Mouse (Mus musculus): ENCODE measurements at regions not wholly inside any gene's neighbourhood (a gene's known extent, or its start where the extent isn't known, plus 50 kb on each side); places are given as distances from the start of the nearest gene placed in this dataset. TPM values are rescaled to one million over a fixed set of nuclear protein-coding genes. Genes with fewer than 3 reads are reported as not detected.

DNA sequence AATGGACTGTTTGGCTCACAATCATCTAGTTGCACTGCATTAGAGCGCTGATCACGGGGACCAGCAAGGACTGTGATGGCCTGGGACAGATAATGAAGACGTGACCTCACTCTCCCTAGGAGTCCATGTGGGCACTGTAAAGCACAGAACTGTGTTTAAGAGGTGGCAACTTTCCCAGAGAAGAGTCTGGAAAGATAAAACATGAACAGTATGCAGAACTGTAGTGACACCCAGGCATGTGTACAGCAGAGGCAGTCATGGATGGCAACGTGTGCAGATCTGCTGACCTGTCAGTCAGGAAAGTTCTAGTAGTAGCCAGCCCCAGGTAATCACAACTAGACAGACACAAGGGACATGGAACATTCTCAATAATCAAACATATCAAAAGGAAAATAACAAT lies 63.8 kb upstream of the Peli1 start:
- no peaks in the 10 kb centered on the region for H3K36me3 ChIP-seq
- H3K9me3 ChIP-seq (replicated peaks): no peaks in the 10 kb centered on the region
- no peaks in the 10 kb centered on the region for H3K4me1 ChIP-seq
- no peak overlapping the region for H3K4me2 ChIP-seq
- ATAC-seq (replicated peaks; ENCODE audit: low FRiP score): no peak
- no peak overlapping the region for H3K27ac ChIP-seq
- H3K9ac ChIP-seq: no peak overlapping the region
- H3K27me3 ChIP-seq: no peaks in the 10 kb centered on the region
- no peak overlapping the region for H3K4me3 ChIP-seq (replicated peaks)
- 87% methylated on average over 4 of the region's 4 CpGs for WGBS

GRCm38 (mm10) chr11:21030362-21030761 lies 60.7 kb upstream of the Peli1 start:
- no peak overlapping the region for H3K27ac ChIP-seq
- H3K27me3 ChIP-seq: no peaks in the 10 kb centered on the region
- H3K4me1 ChIP-seq: peaks cover 21% of the 10 kb centered on the region
- H3K4me3 ChIP-seq (replicated peaks): no peak overlapping the region
- no peaks in the 10 kb centered on the region for H3K9me3 ChIP-seq (replicated peaks)
- no peak for ATAC-seq (replicated peaks; ENCODE audit: low FRiP score)
- 90% methylated on average over 6 of the region's 6 CpGs for WGBS
- H3K9ac ChIP-seq: no peak overlapping the region
- no peaks in the 10 kb centered on the region for H3K36me3 ChIP-seq
- no peak overlapping the region for H3K4me2 ChIP-seq

DNA sequence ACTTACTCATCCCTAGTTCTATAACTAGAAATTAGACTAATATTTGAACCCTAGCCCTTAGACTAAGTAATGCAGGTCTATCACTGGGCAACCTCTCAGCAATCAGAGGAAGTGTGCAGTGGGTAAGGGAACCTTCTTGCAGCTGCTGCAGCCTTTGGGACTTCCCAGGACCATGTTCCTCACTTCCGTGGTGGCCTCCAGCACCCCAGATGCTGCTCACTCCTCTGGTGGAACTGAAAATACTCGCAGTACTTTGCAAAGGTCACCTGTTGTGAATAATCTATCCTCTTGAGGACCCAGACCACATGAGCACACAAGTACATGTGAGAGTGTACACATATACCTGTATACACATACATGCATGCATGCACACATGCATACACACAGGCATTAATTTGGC lies 59.3 kb upstream of the Peli1 start:
- H3K9ac ChIP-seq: no peak overlapping the region
- peaks cover 23% of the 10 kb centered on the region for H3K4me1 ChIP-seq
- no peak overlapping the region for H3K27ac ChIP-seq
- ATAC-seq (replicated peaks; ENCODE audit: low FRiP score): no peak
- no peak overlapping the region for H3K4me2 ChIP-seq
- H3K27me3 ChIP-seq: no peaks in the 10 kb centered on the region
- WGBS: 92% methylated on average over 2 of the region's 2 CpGs
- H3K9me3 ChIP-seq (replicated peaks): no peaks in the 10 kb centered on the region
- no peaks in the 10 kb centered on the region for H3K36me3 ChIP-seq
- H3K4me3 ChIP-seq (replicated peaks): no peak overlapping the region

- no peak overlapping the region for H3K9ac ChIP-seq
- no peaks in the 10 kb centered on the region for H3K9me3 ChIP-seq (replicated peaks)
- peak; percentile 46 for ATAC-seq (replicated peaks; ENCODE audit: low FRiP score)
- H3K36me3 ChIP-seq: no peaks in the 10 kb centered on the region
- H3K27ac ChIP-seq: peak overlapping the region; percentile 73
- no peaks in the 10 kb centered on the region for H3K27me3 ChIP-seq
- WGBS: 69% methylated on average over 14 of the region's 14 CpGs
- H3K4me3 ChIP-seq (replicated peaks): no peak overlapping the region
- H3K4me2 ChIP-seq: peak overlapping the region; percentile 37; the same call in 1 of the 2 replicates
- peaks cover 23% of the 10 kb centered on the region for H3K4me1 ChIP-seq
These were observed 57.8 kb upstream of the Peli1 start for GRCm38 (mm10) chr11:21033234-21033822.

DNA sequence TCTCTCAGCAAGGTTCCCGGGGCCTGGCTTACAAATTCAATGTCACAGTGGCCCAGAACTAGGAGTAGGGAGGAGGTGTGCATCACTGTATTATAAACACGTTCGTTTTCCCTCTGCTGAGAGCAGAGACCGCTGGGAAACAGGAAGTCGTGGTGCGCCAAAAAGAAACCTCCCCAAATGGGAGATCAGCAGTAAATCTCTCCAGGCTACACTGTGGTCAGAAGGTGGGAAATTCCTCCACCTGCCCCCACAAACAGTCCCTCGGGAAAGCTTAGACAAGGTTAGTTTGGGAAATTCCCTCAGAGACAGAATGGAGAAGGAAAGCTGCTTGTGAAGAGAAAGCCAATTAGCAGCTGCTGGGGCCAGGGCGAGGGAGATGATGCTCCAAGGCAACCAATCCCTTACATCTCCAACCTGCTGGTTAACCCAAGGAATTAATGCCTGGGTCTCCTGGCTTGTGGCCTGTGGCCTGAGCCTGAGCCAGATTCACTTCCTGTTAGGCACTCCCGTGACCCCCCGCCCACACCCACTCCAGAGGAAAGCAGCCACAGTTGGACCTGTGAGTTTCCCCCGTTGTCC lies 57.2 kb upstream of the Peli1 start:
- WGBS: 14% methylated on average over 11 of the region's 11 CpGs
- H3K4me2 ChIP-seq: peak overlapping the region; percentile 37
- H3K9me3 ChIP-seq (replicated peaks): no peaks in the 10 kb centered on the region
- no peaks in the 10 kb centered on the region for H3K27me3 ChIP-seq
- H3K27ac ChIP-seq: peak overlapping the region; percentile 73
- no peak overlapping the region for H3K9ac ChIP-seq
- H3K4me1 ChIP-seq: peaks cover 26% of the 10 kb centered on the region
- H3K4me3 ChIP-seq (replicated peaks): no peak overlapping the region
- no peaks in the 10 kb centered on the region for H3K36me3 ChIP-seq
- peak; percentile 69 for ATAC-seq (replicated peaks; ENCODE audit: low FRiP score)

- H3K9ac ChIP-seq: no peak overlapping the region
- no peak overlapping the region for H3K27ac ChIP-seq
- H3K9me3 ChIP-seq (replicated peaks): no peaks in the 10 kb centered on the region
- WGBS: 60% methylated on average over 7 of the region's 7 CpGs
- no peak overlapping the region for H3K4me3 ChIP-seq (replicated peaks)
- H3K4me1 ChIP-seq: peaks cover 29% of the 10 kb centered on the region
- no peak for ATAC-seq (replicated peaks; ENCODE audit: low FRiP score)
- H3K4me2 ChIP-seq: no peak overlapping the region
- H3K27me3 ChIP-seq: no peaks in the 10 kb centered on the region
- H3K36me3 ChIP-seq: no peaks in the 10 kb centered on the region
These were observed 54.8 kb upstream of the Peli1 start for GRCm38 (mm10) chr11:21036161-21036916.

DNA sequence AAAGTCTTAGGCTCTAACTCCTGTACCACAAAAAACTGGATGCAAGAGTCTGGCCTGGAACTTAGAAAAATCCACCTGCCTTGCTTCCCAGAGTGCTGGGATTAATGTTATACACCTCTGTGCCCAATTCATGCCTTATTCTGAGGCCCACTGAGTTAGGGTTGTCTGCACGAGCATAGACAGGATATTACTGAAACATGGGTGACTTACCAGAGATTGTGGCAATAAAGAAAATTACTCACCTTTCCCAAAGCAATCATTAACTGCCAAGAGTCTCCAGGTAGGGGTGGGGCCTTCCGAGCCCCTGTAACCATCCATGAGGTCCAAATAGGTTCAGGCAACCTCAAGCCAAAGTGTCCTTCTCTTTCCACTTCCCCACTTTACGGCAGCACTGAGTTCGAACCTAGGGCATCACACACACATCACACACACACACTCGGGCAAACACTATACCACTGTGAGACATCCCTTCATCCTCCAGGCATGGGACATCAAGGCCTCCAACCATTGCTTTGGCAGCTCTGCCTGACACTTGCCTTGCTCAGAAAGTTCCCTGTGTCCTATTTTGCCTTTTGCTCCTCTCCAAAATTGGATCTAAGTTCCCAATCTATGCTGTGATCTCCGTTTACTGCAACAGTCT lies 53.7 kb upstream of the Peli1 start:
- Histone ChIP-seq H3K36me3 (no peaks in the 10 kb centered on the region), H3K9me3 (replicated peaks) (no peaks in the 10 kb centered on the region), H3K9ac (no peak overlapping the region), H3K4me2 (no peak overlapping the region), H3K27ac (no peak overlapping the region), H3K4me1 (peaks cover 29% of the 10 kb centered on the region), H3K27me3 (no peaks in the 10 kb centered on the region), H3K4me3 (replicated peaks) (no peak overlapping the region)
- 85% methylated on average over 6 of the region's 6 CpGs for WGBS
- no peak for ATAC-seq (replicated peaks; ENCODE audit: low FRiP score)

- Histone ChIP-seq H3K36me3 (no peaks in the 10 kb centered on the region), H3K27ac (no peak overlapping the region), H3K4me2 (no peak overlapping the region), H3K4me3 (replicated peaks) (no peak overlapping the region), H3K4me1 (0 out of 2 replicates have a peak, but pooled peaks cover 8% of the 10 kb centered on the region), H3K9ac (no peak overlapping the region), H3K9me3 (replicated peaks) (no peaks in the 10 kb centered on the region), H3K27me3 (no peaks in the 10 kb centered on the region)
- no peak for ATAC-seq (replicated peaks; ENCODE audit: low FRiP score)
- 87% methylated on average over 5 of the region's 5 CpGs for WGBS
These were observed 49.9 kb upstream of the Peli1 start for GRCm38 (mm10) chr11:21041201-21041600.

Small RNA genes lying in the stretch of these regions (microRNA-seq; reads per million reads assigned to microRNA genes)
- not detected for gene Gm23681
